ENCODE assay signal across 27 mouse cellular contexts in the genomic region with DNA sequence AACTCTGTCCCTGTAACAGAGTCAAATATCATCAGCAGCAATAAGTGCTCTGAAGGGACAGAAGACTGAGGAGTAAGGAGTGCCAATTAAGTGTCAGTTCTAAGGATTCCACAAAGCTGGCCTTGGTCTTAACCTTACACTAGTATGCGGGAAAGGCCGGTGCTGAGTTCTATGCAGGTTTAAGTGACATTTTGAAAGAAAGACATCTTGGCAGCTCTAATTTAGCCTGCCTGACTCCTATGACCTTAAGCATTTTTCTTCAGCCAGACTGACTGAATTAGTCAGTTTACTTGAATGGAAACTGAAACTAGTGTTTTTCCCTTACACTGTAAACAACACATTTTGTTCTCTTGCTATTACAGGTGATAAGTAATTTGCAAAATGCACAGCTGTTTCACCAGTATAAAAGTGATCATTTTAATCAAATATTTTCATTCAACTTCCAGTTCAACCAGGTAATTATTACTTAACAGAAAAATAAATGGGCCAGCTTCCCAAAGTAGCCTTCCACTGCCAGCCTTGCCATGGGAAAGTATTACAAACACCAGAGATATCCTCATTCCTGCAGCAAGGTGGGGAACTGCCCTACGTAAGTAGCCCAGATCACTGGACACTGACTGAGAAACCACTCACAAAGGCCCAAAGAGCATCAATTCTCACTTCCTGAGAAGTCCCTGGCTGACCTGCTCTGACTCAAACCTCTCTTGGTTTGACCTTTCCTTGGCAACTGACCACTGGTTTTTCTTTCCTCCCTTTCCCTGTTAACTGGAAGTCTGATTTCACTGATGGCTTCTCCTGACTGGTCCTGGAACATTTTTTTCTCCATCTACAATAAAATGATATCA. TPM values are rescaled to one million over a fixed set of nuclear protein-coding genes. Genes with fewer than 3 reads are reported as not detected.
DNase-seq lines count a peak whose midpoint lies in the region; ATAC-seq and TF ChIP-seq lines count a peak whose summit lies in the region.
"Had no signal": no experiment of that assay in that cellular context is flagged by ENCODE, and none has a peak within 500 bp of the region (broad histone marks: within the 10 kb centered on the region; RNA-seq: fewer than 3 reads in every experiment).

No protein-coding gene starts in this region.

- H3K27me3 ChIP-seq in liver, adult 2 months (ENCODE audit: control insufficient read depth, insufficient read depth, low read length): no peaks in the 10 kb centered on the region
- no peaks in the 10 kb centered on the region for H3K27me3 ChIP-seq in liver, embryonic 11.5 days (replicated peaks; ENCODE audit: control insufficient read depth, insufficient read depth, low read length)
- no peaks in the 10 kb centered on the region for H3K27me3 ChIP-seq in midbrain, embryonic 13.5 days
- H3K27me3 ChIP-seq: embryonic facial prominence, embryonic 15.5 days; hindbrain, embryonic 15.5 days; liver, embryonic 12.5 days; neural tube, embryonic 15.5 days had no signal

- peak; percentile 7 to 8 for DNase-seq in adrenal gland, postnatal 36 days
- DNase-seq in adrenal gland, postnatal 25 days: no peak
- DNase-seq in liver, adult 2 months (ENCODE audit: extremely low read depth, low read depth, low spot score): peak; percentile 64
- DNase-seq in liver, embryonic 11.5 days (ENCODE audit: low spot score): no peak
- no peak for DNase-seq in gastrocnemius, postnatal 10 days
- DNase-seq: B cell, adult 2 months; cerebellum, adult 11-12 months; cerebellum, postnatal 10 days; gastrocnemius, postnatal 14 days; heart, adult 11 months; layer of hippocampus, postnatal 36 days; lung, adult 18-20 months; lung, postnatal 10 days; right cerebral cortex, adult 18-20 months; thymus, adult 18-20 months; thymus, postnatal 4 days had no signal

- no peak for ATAC-seq in liver, embryonic 11.5 days (replicated peaks; ENCODE audit: low FRiP score)
- no peak for ATAC-seq in midbrain, embryonic 13.5 days
- ATAC-seq: forebrain, embryonic 16.5 days; intestine, embryonic 16.5 days; liver, embryonic 12.5 days had no signal

- H3K36me3 ChIP-seq in liver, adult 2 months (ENCODE audit: control insufficient read depth, insufficient read depth, low read length): no peaks in the 10 kb centered on the region
- no peaks in the 10 kb centered on the region for H3K36me3 ChIP-seq in liver, embryonic 11.5 days (ENCODE audit: control insufficient read depth, insufficient read depth, low read length)
- no peaks in the 10 kb centered on the region for H3K36me3 ChIP-seq in midbrain, embryonic 13.5 days
- H3K36me3 ChIP-seq: embryonic facial prominence, embryonic 15.5 days; forebrain, embryonic 10.5 days; hindbrain, embryonic 15.5 days; liver, embryonic 12.5 days; midbrain, embryonic 10.5 days; neural tube, embryonic 15.5 days had no signal

- no peak for TF ChIP-seq POLR2A in liver, adult 2 months (IDR thresholded peaks at IDR 0.05; ENCODE audit: extremely low read depth, insufficient read depth, low read length)
- no peak for TF ChIP-seq POLR2A in cortical plate, adult 2 months (IDR thresholded peaks at IDR 0.05; ENCODE audit: extremely low read depth, insufficient read depth, low read length)

- no peak overlapping the region for H3K9ac ChIP-seq in liver, adult 2 months (ENCODE audit: low read depth, low read length)
- H3K9ac ChIP-seq in liver, embryonic 11.5 days (ENCODE audit: low read depth, low read length): no peak overlapping the region
- no peak overlapping the region for H3K9ac ChIP-seq in midbrain, embryonic 13.5 days (replicated peaks)
- H3K9ac ChIP-seq: embryonic facial prominence, embryonic 15.5 days; hindbrain, embryonic 15.5 days; liver, embryonic 12.5 days; neural tube, embryonic 15.5 days had no signal

- no peak overlapping the region for H3K27ac ChIP-seq in liver, adult 2 months (replicated peaks; ENCODE audit: insufficient read depth, low read depth, low read length)
- no peak overlapping the region for H3K27ac ChIP-seq in liver, embryonic 11.5 days (ENCODE audit: low read depth, low read length)
- peak overlapping the region; percentile 46 for H3K27ac ChIP-seq in cortical plate, adult 2 months (ENCODE audit: insufficient read depth, low read length)
- no peak overlapping the region for H3K27ac ChIP-seq in midbrain, embryonic 13.5 days
- H3K27ac ChIP-seq: embryonic facial prominence, embryonic 15.5 days; forebrain, embryonic 10.5 days; hindbrain, embryonic 15.5 days; liver, embryonic 12.5 days; midbrain, embryonic 10.5 days; neural tube, embryonic 15.5 days had no signal

- H3K4me3 ChIP-seq in liver, adult 2 months (ENCODE audit: insufficient read depth, low read depth, low read length): no peak overlapping the region
- no peak overlapping the region for H3K4me3 ChIP-seq in liver, embryonic 11.5 days (ENCODE audit: low read depth, low read length)
- no peak overlapping the region for H3K4me3 ChIP-seq in cortical plate, adult 2 months (ENCODE audit: insufficient read depth, low read length)
- H3K4me3 ChIP-seq in midbrain, embryonic 13.5 days (replicated peaks): no peak overlapping the region
- H3K4me3 ChIP-seq: embryonic facial prominence, embryonic 15.5 days; forebrain, embryonic 10.5 days; hindbrain, embryonic 15.5 days; liver, embryonic 12.5 days; midbrain, embryonic 10.5 days; neural tube, embryonic 15.5 days had no signal

- no peak overlapping the region for H3K4me2 ChIP-seq in liver, embryonic 11.5 days
- no peak overlapping the region for H3K4me2 ChIP-seq in midbrain, embryonic 13.5 days (replicated peaks)
- H3K4me2 ChIP-seq: embryonic facial prominence, embryonic 15.5 days; heart, embryonic 11.5 days; hindbrain, embryonic 15.5 days; liver, embryonic 12.5 days; neural tube, embryonic 15.5 days had no signal

- TF ChIP-seq CTCF in liver, adult 2 months (IDR thresholded peaks at IDR 0.05; ENCODE audit: low read depth, low read length): no peak
- TF ChIP-seq CTCF in cortical plate, adult 2 months (IDR thresholded peaks at IDR 0.05; ENCODE audit: extremely low read depth, insufficient read depth, low read length): no peak

- no peaks in the 10 kb centered on the region for H3K9me3 ChIP-seq in liver, embryonic 11.5 days (ENCODE audit: control insufficient read depth, low read length)
- H3K9me3 ChIP-seq in midbrain, embryonic 13.5 days: no peaks in the 10 kb centered on the region
- H3K9me3 ChIP-seq: embryonic facial prominence, embryonic 15.5 days; forebrain, embryonic 10.5 days; hindbrain, embryonic 15.5 days; liver, embryonic 12.5 days; midbrain, embryonic 10.5 days; neural tube, embryonic 15.5 days had no signal

- H3K4me1 ChIP-seq in liver, adult 2 months (ENCODE audit: control insufficient read depth, insufficient read depth, low read length): peaks cover 6% of the 10 kb centered on the region
- no peaks in the 10 kb centered on the region for H3K4me1 ChIP-seq in liver, embryonic 11.5 days (replicated peaks; ENCODE audit: control insufficient read depth, insufficient read depth, low read length)
- H3K4me1 ChIP-seq in cortical plate, adult 2 months (ENCODE audit: control insufficient read depth, insufficient read depth, low read length): no peaks in the 10 kb centered on the region; the same call in 1 of the 2 replicates
- no peaks in the 10 kb centered on the region for H3K4me1 ChIP-seq in midbrain, embryonic 13.5 days (replicated peaks)
- H3K4me1 ChIP-seq: embryonic facial prominence, embryonic 15.5 days; forebrain, embryonic 10.5 days; hindbrain, embryonic 15.5 days; liver, embryonic 12.5 days; midbrain, embryonic 10.5 days; neural tube, embryonic 15.5 days had no signal

- no peaks in the 10 kb centered on the region for H3K79me2 ChIP-seq in liver, adult 2 months (ENCODE audit: control insufficient read depth, insufficient read depth, low read length)

- WGBS in liver, adult 2 months: 60% methylated on average over 3 of the region's 3 CpGs
- WGBS in liver, embryonic 11.5 days: 85% methylated on average over 3 of the region's 3 CpGs
- WGBS in midbrain, embryonic 13.5 days: 75% methylated on average over 3 of the region's 3 CpGs

RNA-seq across cellular contexts. Expression of gene Arap2, which starts 42.5 kb away (rescaled TPM):
- total RNA-seq in adrenal gland, postnatal 36 days (2021): 1 to 10 TPM; 4.0 to 6.7 TPM
- 4.6 and 12.9 TPM in 2 replicates for total RNA-seq in adrenal gland, postnatal 25 days (2021)
- 24.0 and 28.9 TPM in 2 replicates for total RNA-seq in liver, adult 2 months (2014; rRNA removed)
- 1.7 and 2.1 TPM in 2 replicates for polyA plus RNA-seq in liver, adult 2 months (2012; rRNA removed)
- polyA plus RNA-seq in liver, embryonic 11.5 days (2014; fragmentation: Nextera tagmentation; extraction: Ambion mirVana): 2.4 and 2.7 TPM in 2 replicates
- polyA plus RNA-seq in cortical plate, adult 2 months (2012; rRNA removed): 48.1 and 48.5 TPM in 2 replicates
- 1.0 and 2.5 TPM in 2 replicates for polyA plus RNA-seq in midbrain, embryonic 13.5 days (2015; fragmentation: Nextera tagmentation; extraction: Ambion mirVana)
- total RNA-seq in gastrocnemius, postnatal 10 days (2021): 1 to 10 TPM; 2.1 to 3.6 TPM

Comparison
In these comparisons a context has a peak if more than half of its experiments do, and no peak if none do; other contexts are left out.
1. DNase-seq: peak in adrenal gland, postnatal 36 days (2 of 2) and liver, adult 2 months (single experiment); none in adrenal gland, postnatal 25 days (single experiment), liver, embryonic 11.5 days (single experiment) and gastrocnemius, postnatal 10 days (single experiment).